Mouse (Mus musculus) embryonic facial prominence, embryonic 10.5 days (tissue): ENCODE data around the gene Pfkl. TPM values are rescaled to one million over a fixed set of nuclear protein-coding genes. Genes with fewer than 3 reads are reported as not detected.

Experiments
- DNase-seq: peaks from one replicate; pipeline ENCODE4 v3.0.0-alpha.2; 2017; ENCODE audit warnings: low spot score
- H3K27ac ChIP-seq: fragments of 300-500 bp; sonication (generic); replicated peaks from 2 replicates; pipeline ENCODE4 v1.5.1; 2016; ENCODE audit warnings: mild to moderate bottlenecking
- H3K27me3 ChIP-seq: fragments of 300-500 bp; sonication (generic); replicated peaks from 2 replicates; pipeline ENCODE4 v1.6.1; 2016; ENCODE audit warnings: low read depth, mild to moderate bottlenecking; ENCODE audit not compliant: poor library complexity, severe bottlenecking
- H3K36me3 ChIP-seq: fragments of 300-500 bp; sonication (generic); replicated peaks from 2 replicates; pipeline ENCODE4 v1.6.1; 2016; ENCODE audit warnings: mild to moderate bottlenecking, moderate library complexity
- H3K4me1 ChIP-seq: fragments of 300-500 bp; sonication (generic); 2 replicates; pipeline ENCODE4 v1.6.1; 2016
- H3K4me3 ChIP-seq: fragments of 300-500 bp; sonication (generic); 2 replicates; pipeline ENCODE4 v1.5.1; 2016; ENCODE audit warnings: mild to moderate bottlenecking, moderate library complexity
- H3K9me3 ChIP-seq: fragments of 300-500 bp; sonication (generic); 2 replicates; pipeline ENCODE4 v1.6.1; 2016; ENCODE audit warnings: mild to moderate bottlenecking
- WGBS: fragments of 180-500 bp; shearing (Covaris S2); methylation state at CpG from one replicate; pipeline ENCODE4 v1.1.7; 2016; 5-methylcytosine and 5-hydroxymethylcytosine counted together
- polyA plus RNA-seq: library from polyadenylated mRNA; unstranded; fragments of >200 nt; fragmentation: Nextera tagmentation; extraction: Ambion mirVana; gene quantifications from 2 replicates; pipeline ENCODE4 v1.2.1, GENCODE M21; 2016

Gene Pfkl
- 234 and 275 TPM in 2 replicates for polyA plus RNA-seq

DNA sequence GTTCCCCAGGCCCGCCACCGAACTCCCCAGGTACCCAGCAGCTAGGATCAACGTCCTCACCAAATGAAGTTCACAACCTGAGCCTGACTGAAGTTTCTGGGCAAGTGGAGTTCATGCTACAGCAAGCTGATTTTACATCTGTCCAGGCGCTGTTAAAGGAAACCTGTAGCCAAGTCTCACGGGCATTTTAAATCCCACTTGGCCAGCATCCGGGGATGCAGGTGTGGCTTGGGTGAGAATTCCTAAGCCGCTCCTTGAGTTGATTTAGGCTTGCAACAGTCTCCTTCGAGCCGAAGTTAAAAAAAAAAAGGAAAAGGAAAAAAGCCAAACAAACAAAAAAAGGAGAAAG is at the start of gene Pfkl:
Gene Pfkl (minus strand): TSS at position 139 of the 349 bp plus-strand sequence.
- no peak for DNase-seq
- Histone ChIP-seq H3K9me3 (0 out of 2 replicates have a peak, but pooled peaks cover 1% of the 10 kb centered on the region), H3K4me3 (peak within 1 kb of the TSS; percentile 87), H3K4me1 (peaks cover 43% of the 10 kb centered on the region), H3K27me3 (peaks cover 6% of the 10 kb centered on the region; the same call in 1 of the 2 replicates), H3K27ac (peak within 1 kb of the TSS; percentile 99), H3K36me3 (peaks cover 24% of the 10 kb centered on the region)
- 1% methylated on average over 9 of the region's 9 CpGs for WGBS

DNA sequence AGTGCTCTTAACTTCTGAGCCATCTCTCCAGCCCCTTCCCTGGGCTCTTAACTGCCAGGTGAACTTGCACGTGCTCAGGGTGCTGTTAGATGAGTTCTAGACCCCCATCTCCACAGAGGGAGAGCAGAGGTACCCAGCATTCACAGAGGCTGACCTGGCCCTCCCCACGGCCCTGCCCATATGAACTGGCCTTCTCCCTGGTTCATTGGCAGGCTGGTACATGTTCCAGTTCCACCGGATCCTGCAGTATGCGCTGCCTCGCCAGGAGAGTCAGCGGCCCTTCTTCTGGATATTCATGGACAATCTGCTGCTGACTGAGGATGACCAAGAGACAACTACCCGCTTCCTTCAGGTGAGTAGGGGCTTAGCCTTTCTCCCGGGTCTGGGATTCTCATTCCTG is 47.2 kb upstream of the Pfkl start:
- H3K4me3 ChIP-seq: no peak overlapping the region
- peaks cover 8% of the 10 kb centered on the region for H3K4me1 ChIP-seq
- H3K9me3 ChIP-seq: no peaks in the 10 kb centered on the region
- H3K36me3 ChIP-seq: no peaks in the 10 kb centered on the region
- 89% methylated on average over 8 of the region's 8 CpGs for WGBS
- H3K27ac ChIP-seq: no peak overlapping the region
- DNase-seq: no peak
- H3K27me3 ChIP-seq: no peaks in the 10 kb centered on the region

DNA sequence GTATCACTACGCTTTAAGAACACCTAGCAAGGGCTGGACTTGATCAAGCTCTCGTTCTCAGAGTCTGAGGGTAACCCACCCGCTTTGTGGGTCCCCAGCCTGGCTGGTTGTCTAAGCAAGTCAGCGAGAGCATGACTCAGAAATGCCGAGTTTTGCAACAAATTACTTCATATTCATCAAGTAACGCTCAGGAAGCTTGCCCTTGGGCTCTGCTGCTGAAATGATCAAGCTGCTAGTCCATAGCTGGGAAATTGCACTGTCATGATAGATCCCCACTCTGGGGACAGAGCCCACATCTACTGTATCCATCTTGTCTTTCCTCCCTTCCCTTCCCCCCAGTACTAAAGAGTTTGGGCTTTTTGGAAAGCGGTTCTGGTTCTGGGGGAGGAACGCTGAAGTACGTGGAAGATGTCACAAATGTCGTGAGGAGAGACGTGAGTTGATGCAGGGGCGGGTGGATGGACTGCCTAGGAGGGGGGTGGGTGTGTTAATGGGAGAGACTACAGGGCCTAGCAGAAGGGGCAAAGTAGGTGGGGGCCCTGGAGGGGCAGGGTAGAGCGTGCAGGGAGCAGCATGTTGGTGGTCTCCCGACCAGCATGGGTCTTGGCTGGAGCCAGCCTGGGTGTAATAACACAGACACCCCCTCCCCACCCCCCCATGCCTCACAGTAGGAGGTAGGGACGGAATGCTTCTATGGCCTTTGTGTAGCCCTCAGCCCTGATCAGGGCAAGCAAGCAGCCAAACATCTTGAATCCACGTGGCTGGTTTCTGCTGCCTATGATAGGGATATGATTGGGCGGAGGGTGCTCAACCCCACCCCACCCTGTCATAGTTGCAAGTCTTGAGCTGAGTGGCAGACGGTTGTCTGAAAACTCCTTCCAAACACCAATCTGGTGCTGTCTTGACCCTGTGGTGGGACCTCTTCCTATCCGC is 45.0 kb upstream of the Pfkl start:
- H3K9me3 ChIP-seq: no peaks in the 10 kb centered on the region
- H3K36me3 ChIP-seq: no peaks in the 10 kb centered on the region
- no peak overlapping the region for H3K27ac ChIP-seq
- H3K4me1 ChIP-seq: peaks cover 8% of the 10 kb centered on the region
- H3K27me3 ChIP-seq: no peaks in the 10 kb centered on the region
- 72% methylated on average over 19 of the region's 19 CpGs for WGBS
- no peak overlapping the region for H3K4me3 ChIP-seq
- no peak for DNase-seq

DNA sequence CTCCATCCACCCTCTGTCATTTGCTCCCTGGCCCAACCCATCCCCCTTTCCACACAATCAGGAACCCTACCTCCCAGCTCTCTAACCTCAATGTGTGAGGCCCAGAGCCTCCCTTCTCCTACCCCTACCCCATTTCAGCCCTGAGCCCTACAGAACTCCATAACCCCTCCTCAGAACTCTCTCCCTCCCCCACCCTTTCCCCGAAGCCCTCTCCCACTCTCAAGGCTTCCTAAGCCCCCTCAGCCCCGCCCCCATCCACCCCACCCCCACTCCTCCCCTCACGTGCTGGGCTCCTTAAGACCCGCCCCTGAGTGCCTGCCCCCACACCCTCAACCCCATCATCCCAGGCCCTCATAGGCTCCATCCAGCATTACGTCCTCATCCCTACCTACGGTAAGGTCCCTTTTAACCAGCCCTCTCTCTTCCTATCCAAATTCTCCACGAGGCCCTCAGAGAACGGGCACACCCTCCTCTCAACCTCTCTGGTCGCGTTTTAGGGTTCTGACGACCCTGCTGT is 39.7 kb upstream of the Pfkl start:
- Histone ChIP-seq H3K27ac (no peak overlapping the region), H3K36me3 (no peaks in the 10 kb centered on the region), H3K27me3 (0 out of 2 replicates have a peak, but pooled peaks cover 5% of the 10 kb centered on the region), H3K4me1 (no peaks in the 10 kb centered on the region), H3K4me3 (no peak overlapping the region), H3K9me3 (no peaks in the 10 kb centered on the region)
- no peak for DNase-seq
- 58% methylated on average over 11 of the region's 11 CpGs for WGBS

DNA sequence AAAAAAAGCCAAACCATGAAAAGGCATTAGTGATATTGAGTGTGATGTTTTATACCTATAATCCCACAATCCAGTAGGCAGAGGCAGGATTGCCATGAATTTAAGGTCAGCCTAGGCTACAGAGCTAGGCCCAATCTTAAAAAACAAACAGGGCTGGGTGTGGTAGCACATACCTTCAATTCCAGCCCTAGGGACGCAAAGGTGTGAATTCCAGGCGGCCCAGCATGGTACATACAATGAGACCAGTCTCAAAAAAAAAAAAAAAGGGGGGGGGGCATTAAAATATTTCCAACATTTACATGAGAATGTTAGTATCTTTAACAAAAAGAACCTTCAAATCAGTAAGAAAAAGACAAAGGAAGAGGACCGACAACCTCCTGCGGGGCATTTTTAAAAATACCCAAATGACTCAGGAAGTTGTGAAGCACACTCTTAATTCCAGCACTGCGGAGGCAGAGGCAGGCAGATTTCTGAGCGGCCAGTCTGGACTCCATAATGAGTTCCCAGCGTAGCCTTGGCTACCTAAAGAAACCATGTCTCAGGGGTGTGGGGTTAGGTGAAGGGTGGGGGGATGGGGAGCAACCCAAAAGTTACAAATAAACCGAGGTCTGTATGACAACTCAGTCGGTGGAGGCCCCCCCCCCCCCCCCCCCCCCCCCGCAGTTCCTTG is 38.3 kb upstream of the Pfkl start:
- peaks cover 7% of the 10 kb centered on the region for H3K4me1 ChIP-seq
- no peaks in the 10 kb centered on the region for H3K9me3 ChIP-seq
- no peaks in the 10 kb centered on the region for H3K36me3 ChIP-seq
- peaks cover 19% of the 10 kb centered on the region; the same call in 1 of the 2 replicates for H3K27me3 ChIP-seq
- H3K4me3 ChIP-seq: no peak overlapping the region
- no peak for DNase-seq
- no peak overlapping the region for H3K27ac ChIP-seq
- 81% methylated on average over 10 of the region's 10 CpGs for WGBS

DNA sequence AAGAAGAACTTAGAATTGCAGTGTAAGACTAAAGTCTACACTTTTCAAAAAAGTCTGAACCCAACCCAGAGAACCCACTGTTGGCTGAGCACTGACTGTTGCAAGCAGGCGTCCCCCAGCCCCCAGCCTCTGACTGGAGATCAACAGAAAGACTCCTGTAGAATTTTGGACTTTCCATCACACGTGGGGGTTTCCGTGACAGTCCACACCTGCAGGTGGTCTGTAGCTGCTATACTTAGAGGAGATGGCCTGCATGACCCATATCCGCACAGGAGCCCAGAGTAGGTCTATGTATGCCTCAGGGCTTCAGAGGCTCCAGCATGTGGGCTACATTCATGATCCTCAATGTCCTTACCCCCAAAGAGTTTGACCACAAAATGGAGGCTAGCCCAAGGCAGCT is 36.5 kb upstream of the Pfkl start:
- peaks cover 33% of the 10 kb centered on the region for H3K27me3 ChIP-seq
- no peak overlapping the region for H3K4me3 ChIP-seq
- no peaks in the 10 kb centered on the region for H3K36me3 ChIP-seq
- DNase-seq: no peak
- no peaks in the 10 kb centered on the region for H3K9me3 ChIP-seq
- H3K27ac ChIP-seq: no peak overlapping the region
- peaks cover 24% of the 10 kb centered on the region for H3K4me1 ChIP-seq
- 83% methylated on average over 4 of the region's 4 CpGs for WGBS

DNA sequence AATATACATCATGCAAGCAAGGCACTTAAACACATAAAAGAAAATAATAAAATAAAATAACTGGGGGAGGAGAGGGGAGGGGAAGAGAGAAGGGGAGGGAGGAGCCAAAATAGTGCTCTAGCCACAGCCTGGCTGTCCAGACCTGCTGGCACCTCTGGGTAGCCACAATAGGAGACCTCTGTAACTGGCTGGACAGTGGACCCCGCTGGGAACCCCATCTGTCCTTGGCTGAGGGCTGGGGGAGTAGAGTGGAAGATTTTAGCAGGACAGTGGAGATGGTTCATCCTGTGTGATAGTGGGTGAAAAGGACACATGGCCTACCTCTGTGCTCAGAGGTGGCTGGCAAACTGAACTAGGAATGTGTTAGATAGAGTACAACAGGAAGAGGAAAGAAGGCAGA is 34.6 kb upstream of the Pfkl start:
- H3K9me3 ChIP-seq: no peaks in the 10 kb centered on the region
- DNase-seq: no peak
- no peak overlapping the region for H3K27ac ChIP-seq
- H3K4me1 ChIP-seq: peaks cover 24% of the 10 kb centered on the region
- H3K27me3 ChIP-seq: peaks cover 33% of the 10 kb centered on the region
- 78% methylated on average over 1 of the region's 1 CpGs for WGBS
- no peak overlapping the region for H3K4me3 ChIP-seq
- no peaks in the 10 kb centered on the region for H3K36me3 ChIP-seq

DNA sequence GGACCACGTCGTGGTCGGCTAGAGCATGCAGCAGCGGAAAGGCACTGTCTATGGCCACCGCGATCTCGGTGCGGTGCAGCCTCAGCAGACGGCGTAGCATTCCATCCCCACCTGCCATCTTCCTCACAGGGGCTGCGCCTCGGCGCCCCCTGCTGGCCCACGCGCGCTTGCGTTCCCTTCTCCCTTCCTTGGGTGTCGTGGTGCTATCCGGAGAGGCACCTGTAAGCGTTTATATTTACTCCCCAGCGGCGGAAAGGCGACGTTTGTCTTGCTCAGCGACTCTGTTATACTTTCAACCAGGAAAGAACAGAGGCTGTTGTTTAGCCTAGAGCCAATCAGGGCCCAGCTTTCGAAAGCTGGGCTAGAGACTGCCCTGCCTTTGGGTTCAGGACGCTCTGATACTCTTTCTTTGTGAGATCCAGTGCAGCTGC is 33.5 kb upstream of the Pfkl start, which contains the start of gene Aire:
Gene Aire (minus strand): TSS at position 205 of the 431 bp plus-strand sequence.
- 5% methylated on average over 27 of the region's 27 CpGs for WGBS
- DNase-seq: peak; percentile 84
- peak within 1 kb of the TSS; percentile 31; the same call in 1 of the 2 replicates for H3K27ac ChIP-seq
- H3K36me3 ChIP-seq: no peaks in the 10 kb centered on the region
- peaks cover 24% of the 10 kb centered on the region for H3K4me1 ChIP-seq
- H3K4me3 ChIP-seq: peak within 1 kb of the TSS; percentile 44
- H3K27me3 ChIP-seq: peaks cover 33% of the 10 kb centered on the region
- H3K9me3 ChIP-seq: no peaks in the 10 kb centered on the region

DNA sequence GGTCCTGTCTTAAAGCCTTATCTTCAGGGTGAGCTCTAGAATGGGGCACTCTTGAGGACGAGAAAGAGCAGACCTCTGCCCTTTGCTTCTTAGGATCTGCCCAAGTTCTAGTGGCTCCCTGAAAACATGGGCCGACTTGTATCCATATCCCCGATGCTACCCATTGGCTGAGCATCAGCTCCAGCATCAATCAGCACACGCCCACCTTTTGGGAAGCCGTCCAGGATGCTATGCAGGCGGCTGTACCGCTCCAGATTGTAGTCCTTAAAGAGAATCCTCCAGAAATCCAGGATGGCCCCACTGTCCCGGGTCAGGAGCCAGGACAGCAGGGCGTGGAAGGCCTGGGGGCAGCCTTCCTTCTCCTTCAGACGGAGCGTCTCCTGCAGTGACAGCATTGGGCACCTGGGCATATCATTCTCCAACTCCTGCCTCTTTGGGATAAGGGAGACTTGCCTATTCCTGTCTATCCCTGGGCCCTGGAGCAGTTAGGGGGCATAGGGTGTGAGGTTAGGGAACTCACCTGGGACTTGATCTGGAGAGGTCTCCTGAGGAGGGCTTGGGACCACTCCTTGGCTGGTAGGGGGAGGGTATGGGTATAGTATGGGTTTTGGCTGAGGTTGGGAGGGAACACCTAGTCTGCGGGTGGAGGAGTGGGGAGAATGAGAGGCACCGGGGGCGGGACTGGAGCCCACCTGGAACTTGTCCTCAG is 33.0 kb upstream of the Pfkl start:
- Histone ChIP-seq H3K4me3 (peak overlapping the region; percentile 44), H3K4me1 (peaks cover 24% of the 10 kb centered on the region), H3K36me3 (no peaks in the 10 kb centered on the region), H3K27ac (peak overlapping the region; percentile 31; the same call in 1 of the 2 replicates), H3K9me3 (no peaks in the 10 kb centered on the region), H3K27me3 (peaks cover 33% of the 10 kb centered on the region)
- no peak for DNase-seq
- 55% methylated on average over 14 of the region's 14 CpGs for WGBS

DNA sequence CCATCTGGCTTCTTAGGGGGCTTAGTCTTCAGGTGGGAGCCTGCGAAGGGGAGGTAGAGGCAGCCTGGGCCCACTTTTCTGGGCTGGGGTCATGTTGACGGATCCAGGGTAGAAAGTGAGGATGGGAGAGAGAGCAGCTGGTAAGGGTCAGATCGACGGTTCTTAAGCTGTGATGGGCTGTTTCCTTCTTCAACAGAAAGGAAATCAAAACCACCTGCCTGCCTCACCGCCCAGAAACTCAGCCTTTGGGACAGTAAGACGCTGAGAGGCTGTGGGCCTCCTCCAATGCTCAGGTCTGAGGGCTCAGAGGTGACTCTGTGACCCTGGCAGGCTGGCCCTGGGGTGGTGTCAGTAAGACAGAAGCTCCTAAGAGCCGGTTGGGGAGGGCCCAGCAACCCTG is 32.2 kb upstream of the Pfkl start:
- Histone ChIP-seq H3K4me3 (no peak overlapping the region), H3K9me3 (no peaks in the 10 kb centered on the region), H3K27ac (no peak overlapping the region), H3K36me3 (no peaks in the 10 kb centered on the region), H3K27me3 (peaks cover 33% of the 10 kb centered on the region), H3K4me1 (peaks cover 24% of the 10 kb centered on the region)
- DNase-seq: peak; percentile 50
- 45% methylated on average over 7 of the region's 7 CpGs for WGBS

DNA sequence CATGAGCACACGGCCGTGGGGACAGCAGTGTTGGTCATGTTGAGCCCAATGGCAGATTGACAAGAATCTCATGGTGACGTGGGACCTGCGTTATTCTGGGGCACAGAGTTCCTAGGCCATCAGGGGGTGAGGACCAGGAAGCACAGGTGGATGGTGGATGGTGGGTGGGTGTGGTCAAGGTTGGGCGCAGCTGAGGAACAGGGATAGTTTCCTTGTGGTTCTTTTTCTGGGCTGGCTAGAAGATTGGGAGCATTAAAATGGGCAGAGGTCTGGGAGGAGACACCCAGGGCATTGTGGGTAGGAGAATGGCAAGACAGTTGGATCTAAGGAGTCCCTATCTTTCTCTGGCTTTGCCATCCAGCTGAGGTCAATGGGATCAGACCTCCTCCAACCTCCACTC is 31.8 kb upstream of the Pfkl start, which contains the start of gene Dnmt3l:
Gene Dnmt3l (plus strand): TSS at position 301 of the 400 bp plus-strand sequence.
- Histone ChIP-seq H3K36me3 (no peaks in the 10 kb centered on the region), H3K27me3 (peaks cover 33% of the 10 kb centered on the region), H3K4me1 (peaks cover 24% of the 10 kb centered on the region), H3K4me3 (no peak within 1 kb of the TSS), H3K27ac (no peak within 1 kb of the TSS), H3K9me3 (no peaks in the 10 kb centered on the region)
- no peak for DNase-seq
- 94% methylated on average over 5 of the region's 5 CpGs for WGBS

DNA sequence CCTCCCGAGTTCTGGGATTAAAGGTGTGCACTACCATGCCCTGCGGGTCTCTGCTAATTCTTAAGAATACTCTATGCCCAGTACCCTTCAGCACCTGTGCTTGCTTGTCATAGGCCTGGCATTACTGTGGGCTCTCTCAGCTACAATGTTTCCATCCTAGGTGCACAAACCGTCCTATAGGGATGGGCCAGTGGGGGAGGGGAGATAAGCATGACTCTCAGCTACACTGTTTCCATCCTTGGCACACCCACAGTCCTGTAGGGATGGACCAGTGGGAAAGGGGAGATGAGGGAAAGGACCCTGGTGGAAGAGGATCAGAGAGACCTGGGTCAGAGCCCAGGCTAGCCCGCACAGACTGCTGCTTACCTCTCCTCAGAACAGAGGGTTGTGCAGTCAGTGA is 27.3 kb upstream of the Pfkl start:
- Histone ChIP-seq H3K36me3 (no peaks in the 10 kb centered on the region), H3K27ac (no peak overlapping the region), H3K4me3 (no peak overlapping the region), H3K4me1 (peaks cover 7% of the 10 kb centered on the region), H3K27me3 (peaks cover 3% of the 10 kb centered on the region; the same call in 1 of the 2 replicates), H3K9me3 (no peaks in the 10 kb centered on the region)
- WGBS: 85% methylated on average over 4 of the region's 4 CpGs
- no peak for DNase-seq
